Mouse (Mus musculus) 3T3-L1 (cell line): ENCODE data around the gene Eef1g.
A peak's percentile ranks its signal among the peaks of the same experiment; 100 is the strongest.
"Not testable (repeated sequence)": the region's sequence is repeated elsewhere in the genome, so short reads cannot be mapped to it uniquely, and the experiment has no call there.

Source experiments
- DNase-seq: peaks from one replicate; pipeline ENCODE4 v3.0.0-alpha.2; 2015; ENCODE audit warnings: low read depth, low spot score

The Eef1g gene

DNA sequence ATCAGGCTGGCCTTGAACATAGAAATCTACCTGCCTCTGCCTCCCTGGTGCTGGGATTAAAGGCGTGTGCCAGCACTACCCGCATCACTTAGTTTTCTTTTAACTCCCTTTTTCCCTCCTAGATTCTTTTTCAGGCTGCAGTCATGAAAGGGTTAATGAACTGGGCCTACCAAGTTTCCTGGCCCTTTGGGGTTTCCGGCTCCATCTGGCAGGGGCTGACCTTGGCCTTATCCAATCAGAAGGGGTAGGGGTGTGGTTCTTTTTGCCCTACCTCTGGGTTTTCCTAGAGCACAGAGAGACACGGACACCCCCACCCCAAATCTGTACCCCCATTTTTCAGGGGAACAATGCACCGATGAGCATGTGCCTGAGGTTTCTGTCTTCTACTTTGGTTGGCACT lies 22.1 kb upstream of the Eef1g start:
- DNase-seq, result peak; percentile 81

DNA sequence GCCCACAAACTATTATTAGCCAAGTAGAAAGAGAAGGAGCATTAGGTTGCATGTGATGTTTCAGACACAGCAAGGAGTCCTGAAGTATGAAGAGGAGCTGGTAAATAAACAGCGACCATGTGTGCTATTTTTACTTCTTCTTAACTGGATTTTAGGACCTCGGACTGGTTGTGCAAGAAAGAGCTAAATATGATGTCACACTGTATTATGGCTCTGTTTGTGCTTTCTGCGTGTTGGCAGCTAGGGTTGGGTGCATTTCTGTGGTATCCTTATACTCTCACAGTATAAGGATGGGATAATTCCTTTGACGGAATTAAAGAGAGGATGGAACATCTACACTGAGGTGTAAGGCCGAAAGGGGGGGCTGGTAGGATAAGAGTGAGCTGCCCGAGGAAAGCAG lies 21.6 kb upstream of the Eef1g start:
- DNase-seq, result no peak

DNA sequence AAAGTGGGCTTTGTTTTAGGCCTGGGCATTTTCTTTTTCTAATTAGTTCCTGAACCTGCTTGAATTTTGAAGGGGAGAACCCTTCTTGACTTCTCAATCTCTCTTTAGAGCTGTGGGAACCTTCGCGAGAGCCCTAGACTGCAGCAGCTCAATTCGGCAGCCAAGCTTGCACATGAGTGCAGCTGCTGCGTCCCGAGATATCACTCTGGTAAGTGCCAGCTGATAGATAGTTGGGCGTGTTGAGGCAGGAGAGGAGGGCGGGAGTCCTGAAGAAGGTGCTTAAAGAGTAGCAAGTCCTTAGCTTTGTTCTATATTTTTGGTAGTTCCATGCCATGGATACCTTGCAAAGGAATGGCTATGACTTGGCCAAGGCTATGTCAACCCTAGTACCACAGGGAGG lies 19.9 kb upstream of the Eef1g start:
- no peak for DNase-seq

DNA sequence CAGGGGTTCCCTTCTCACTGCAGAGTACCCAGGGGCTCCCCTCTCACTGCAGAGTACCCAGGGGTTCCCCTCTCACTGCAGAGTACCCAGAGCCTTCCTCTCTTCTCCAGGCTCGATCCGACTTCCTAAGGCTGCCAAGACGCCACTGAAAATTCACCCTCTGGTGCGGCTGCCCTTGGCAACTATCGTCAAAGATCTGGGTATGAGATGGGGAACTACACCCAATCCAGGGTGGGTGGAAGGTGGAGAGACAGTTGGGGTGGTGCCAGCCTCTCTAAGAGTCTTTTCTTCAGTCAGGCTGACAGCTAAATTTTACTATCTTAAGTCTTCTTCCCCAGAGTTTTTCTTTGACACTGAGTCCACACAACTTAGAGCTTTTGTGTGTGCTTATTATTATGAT lies 16.7 kb upstream of the Eef1g start:
- DNase-seq, result no peak

DNA sequence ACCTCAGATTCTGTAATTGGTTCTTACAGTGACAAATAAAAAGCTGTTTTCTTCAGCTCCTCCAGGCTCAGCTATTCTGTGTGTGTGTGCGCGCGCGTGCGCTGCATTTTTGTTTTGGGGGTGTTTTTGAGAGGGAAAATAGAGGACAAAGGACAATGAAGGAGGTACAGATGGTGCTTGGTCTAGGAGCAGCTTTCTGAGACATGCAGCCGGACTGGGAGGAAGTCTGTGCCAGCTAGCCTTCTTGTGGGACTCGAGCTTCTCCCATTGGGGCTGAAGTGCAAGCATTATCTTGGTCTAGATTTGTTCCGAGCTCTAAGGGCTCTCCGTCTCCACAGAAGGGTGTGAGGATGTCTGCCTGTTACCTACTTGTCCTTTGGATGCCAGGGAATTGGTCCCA lies 14.6 kb upstream of the Eef1g start:
- no peak for DNase-seq

- DNase-seq, result peak; percentile 99
Observed at GRCm38 (mm10) chr19:8953135-8954039, 13.5 kb upstream of the Eef1g start, which contains the start of gene Tut1. Gene Tut1 (plus strand): TSS chr19:8953847.

- DNase-seq, result peak; percentile 46
Observed at GRCm38 (mm10) chr19:8954171-8954570, 12.7 kb upstream of the Eef1g start.

DNA sequence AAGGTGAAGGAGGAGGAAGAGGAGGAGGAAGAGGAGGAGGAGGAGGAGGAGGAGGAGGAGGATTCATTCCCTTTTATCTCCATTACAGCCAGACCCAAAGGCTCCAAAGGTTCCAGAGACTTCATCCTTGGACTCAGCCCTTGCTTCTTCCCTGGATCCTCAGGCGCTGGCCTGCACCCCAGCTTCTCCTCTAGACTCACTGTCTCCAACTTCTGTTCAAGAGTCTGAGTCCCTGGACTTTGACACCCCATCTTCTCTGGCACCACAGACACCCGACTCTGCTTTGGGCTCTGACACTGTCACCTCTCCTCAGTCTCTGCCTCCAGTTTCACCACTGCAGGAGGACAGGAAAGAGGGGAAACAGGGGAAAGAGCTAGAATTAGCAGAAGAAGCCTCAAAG lies 4.6 kb upstream of the Eef1g start:
- DNase-seq, result no peak

- DNase-seq, result no peak
Observed at GRCm38 (mm10) chr19:8965075-8965474, 1.8 kb upstream of the Eef1g start.

DNA sequence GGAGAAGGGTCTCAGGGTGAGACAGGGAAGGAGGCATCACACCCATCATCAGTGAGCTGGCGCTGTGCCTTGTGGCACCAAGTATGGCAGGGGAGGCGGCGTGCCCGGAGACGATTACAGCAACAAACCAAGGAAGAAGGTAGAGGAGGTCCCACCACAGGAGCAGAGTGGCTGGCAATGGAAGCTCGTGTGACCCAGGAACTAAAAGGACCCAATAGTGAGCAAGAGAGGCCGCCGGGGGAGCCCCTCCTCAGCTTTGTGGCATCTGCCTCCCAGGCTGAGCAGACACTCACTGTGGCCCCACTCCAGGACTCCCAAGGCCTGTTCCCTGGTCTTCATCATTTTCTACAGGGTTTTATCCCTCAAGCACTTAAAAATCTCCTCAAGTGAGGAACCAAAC lies 1.1 kb upstream of the Eef1g start:
- peak; percentile 52 for DNase-seq

GRCm38 (mm10) chr19:8966198-8966589 lies 647 bp upstream of the Eef1g start:
- no peak for DNase-seq

DNA sequence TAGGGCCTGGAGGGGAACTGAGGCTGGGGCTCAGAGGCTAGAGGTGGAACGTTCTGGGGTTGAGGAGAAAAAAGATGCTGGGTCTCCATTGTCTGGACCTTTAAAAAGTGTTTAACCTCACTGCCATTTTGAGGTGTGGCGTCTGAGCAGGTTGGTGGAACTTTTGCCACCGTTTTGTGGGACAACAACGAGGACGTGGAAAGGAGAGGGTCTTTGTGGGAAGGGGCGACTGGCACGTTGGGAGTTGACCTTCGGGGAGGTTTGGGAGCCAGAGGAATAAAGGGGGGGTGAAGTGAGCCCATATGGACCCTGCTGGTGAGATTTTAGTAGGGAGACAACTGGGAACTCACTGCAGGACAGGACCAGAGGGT lies 517 bp downstream of the Eef1g start:
- no peak for DNase-seq

GRCm38 (mm10) chr19:8967893-8968292 lies 1.1 kb downstream of the Eef1g start:
- no peak for DNase-seq

- not testable (repeated sequence) for DNase-seq
Observed at GRCm38 (mm10) chr19:8972491-8972890, 5.7 kb downstream of the Eef1g start.

DNA sequence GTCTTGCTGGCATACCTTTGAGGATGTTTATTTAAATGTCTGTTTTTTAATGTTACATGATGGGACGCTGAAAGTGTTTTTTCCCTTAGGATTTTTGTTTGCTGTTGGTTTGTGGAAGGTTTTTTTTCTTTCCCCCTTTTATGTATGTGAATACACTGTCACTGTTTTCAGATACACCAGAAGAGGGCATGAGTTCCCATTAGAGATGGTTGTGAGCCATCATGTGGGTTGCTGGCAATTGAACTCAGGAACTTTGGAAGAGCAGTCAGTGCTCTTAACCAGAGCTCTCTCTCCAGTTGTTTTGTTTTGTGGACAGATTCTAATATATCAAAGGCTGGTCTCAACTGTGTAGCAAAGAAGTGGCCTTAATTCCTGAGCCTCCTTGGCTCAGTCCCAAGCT lies 7.8 kb downstream of the Eef1g start:
- DNase-seq, result peak; percentile 63

DNA sequence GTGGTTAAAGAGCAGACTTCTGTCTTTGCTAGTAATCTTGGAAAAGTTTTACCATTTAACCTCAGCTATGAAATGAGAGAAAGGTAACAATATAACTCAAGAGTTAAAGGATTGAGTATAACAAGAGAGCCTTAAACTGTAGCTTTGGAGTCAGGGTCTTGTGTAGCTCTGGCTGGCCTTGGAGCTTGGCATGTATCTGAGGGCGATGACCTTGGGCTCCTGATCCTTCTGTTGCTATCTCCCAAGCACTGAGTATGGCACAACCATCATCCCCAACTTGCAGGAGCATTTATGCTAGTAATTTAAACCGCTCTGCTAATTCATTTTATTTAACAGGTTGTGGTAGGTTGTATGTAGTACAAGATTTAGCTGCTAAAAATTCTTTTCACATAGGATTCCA lies 8.7 kb downstream of the Eef1g start:
- DNase-seq, result no peak

DNA sequence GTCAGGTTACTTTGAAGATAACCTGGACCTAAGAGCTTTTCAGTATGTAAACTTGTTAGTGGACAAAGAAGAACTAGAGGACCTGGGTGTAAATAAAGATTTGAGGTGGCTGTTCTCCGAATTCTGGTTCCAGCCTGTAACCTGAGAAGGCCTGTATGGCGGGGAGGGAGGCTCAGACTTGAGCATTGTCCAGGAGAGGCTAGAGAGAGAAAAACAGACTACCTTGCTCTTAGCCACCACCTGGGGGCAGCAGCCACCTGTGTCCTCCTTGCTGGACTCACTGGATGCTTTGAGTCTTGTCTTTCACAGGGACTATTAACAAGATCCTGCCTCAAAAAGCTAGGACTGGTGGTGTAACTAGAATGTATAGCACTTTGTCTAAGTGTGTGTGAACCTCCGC lies 9.7 kb downstream of the Eef1g start:
- peak; percentile 95 for DNase-seq

DNA sequence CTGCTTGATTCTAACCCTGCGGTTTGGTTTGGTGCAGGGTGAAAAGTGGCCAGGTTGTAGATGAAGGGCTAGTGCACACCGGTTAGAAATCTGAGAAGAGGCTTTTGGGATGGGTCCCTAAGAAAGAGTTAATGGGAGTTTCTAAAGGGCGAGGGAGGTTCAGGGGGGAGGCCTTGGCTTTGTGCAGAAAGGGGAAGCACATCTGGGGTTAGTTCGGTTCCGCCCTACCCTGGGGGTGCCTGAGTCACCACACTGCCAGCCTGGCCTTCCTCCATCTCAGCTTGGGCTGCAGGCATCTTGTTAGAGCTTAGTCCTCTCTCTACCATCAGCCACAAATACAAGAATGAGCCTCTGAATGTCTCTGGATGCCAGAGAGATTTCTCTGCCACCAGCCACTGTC lies 13.9 kb downstream of the Eef1g start:
- peak; percentile 95 for DNase-seq

- peak; percentile 71 for DNase-seq
Observed at GRCm38 (mm10) chr19:8981450-8982168, 14.8 kb downstream of the Eef1g start.

DNA sequence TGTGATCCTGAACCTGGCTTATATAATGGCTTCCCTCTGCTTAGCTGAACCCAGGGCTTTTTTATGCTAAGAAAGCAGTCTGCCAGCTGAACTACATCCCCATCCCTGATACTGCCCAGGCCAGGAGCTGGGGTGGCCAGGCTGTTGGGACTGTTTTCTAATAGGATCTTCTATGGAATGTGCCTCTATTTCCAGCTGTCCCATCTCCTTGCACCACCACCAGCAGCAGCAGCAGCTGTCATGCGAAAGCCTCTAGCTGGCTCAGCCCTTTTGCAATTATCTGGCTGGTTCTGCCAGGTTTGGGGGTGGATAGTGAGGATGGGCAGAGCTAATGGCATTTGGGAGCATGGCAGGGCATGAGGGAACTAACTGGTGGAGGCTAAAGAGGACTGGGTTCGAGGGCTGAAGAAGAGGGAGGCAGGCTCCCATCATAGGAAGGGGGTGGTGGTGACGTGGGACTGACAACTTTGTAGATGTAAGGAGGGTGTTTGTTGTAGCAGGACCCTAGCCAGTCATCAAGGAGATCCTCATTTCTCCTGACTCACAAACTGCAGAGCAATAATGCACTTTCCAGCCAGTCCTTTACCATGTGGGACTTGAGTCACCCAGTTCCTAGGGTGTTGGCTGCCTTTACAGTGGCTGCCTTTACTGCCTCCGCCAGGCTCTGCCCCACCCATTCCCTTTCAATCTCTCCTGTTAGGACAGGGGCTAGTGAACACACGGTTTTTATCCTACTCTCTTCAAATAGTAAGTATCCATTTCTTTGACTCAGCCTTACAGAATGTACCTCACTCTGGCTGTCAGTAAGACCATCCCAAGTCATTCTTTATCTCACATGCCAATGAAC lies 15.7 kb downstream of the Eef1g start:
- DNase-seq, result peak; percentile 96

- DNase-seq, result peak; percentile 99
Observed at GRCm38 (mm10) chr19:8983150-8983650, 16.4 kb downstream of the Eef1g start.
